Mouse (Mus musculus) B cell, adult 67 days (primary cell): ENCODE data around the gene Gm32717. TPM values are rescaled to one million over a fixed set of nuclear protein-coding genes. Genes with fewer than 3 reads are reported as not detected.

ENCODE experiments used
- total RNA-seq, 2 experiments: library from RNA; stranded (reverse); gene quantifications; 4 replicates each; pipeline ENCODE4 v1.2.4; 2023

Gene Gm32717
- 1 to 10 TPM in 1 of 2 experiments, under 1 TPM in 1; 0.62 to 1.0 TPM for total RNA-seq

GRCm38 (mm10) chr10:118240680-118241079, at the start of gene Gm32717:
Gene Gm32717 (minus strand): TSS chr10:118240780.

GRCm38 (mm10) chr10:118258388-118258787, 17.8 kb upstream of the Gm32717 start, which contains the start of gene Gm32802:
Gene Gm32802 (plus strand): TSS chr10:118258688.

GRCm38 (mm10) chr10:118204642-118205041, 35.9 kb downstream of the Gm32717 start, which contains the start of gene Il22:
Gene Il22 (plus strand): TSS chr10:118204942.

Other genes with a start within 250 kb of the Gm32717 start
- gene Mdm1, start 99.0 kb downstream of the Gm32717 start, total RNA-seq: 10 to 100 TPM; 12.3 to 13.8 TPM
- not detected for gene Il22, start 35.8 kb downstream of the Gm32717 start, total RNA-seq
- gene Gm32802, start 17.9 kb upstream of the Gm32717 start, total RNA-seq: 1 to 10 TPM in 1 of 2 experiments, under 1 TPM in 1; 0.62 to 1.0 TPM
- not detected for gene Iltifb, start 54.3 kb upstream of the Gm32717 start, total RNA-seq
- gene Gm9040, start 86.2 kb upstream of the Gm32717 start, total RNA-seq: not detected
- not detected for gene Gm9044, start 91.6 kb upstream of the Gm32717 start, total RNA-seq
- not detected for gene Gm9045, start 97.1 kb upstream of the Gm32717 start, total RNA-seq
- not detected for gene Gm9046, start 102.5 kb upstream of the Gm32717 start, total RNA-seq
- not detected for gene Gm9048, start 107.9 kb upstream of the Gm32717 start, total RNA-seq
- gene Gm9049, start 113.3 kb upstream of the Gm32717 start, total RNA-seq: not detected
- 1 to 10 TPM; 1.5 to 1.7 TPM for gene Ifng, start 200.3 kb upstream of the Gm32717 start, total RNA-seq